Mouse (Mus musculus): ENCODE results near the gene Epha6.

Gene Epha6

GRCm38 (mm10) chr16:60605061-60605831 is at the start of gene Epha6:
Epha6 (minus strand) TSS chr16:60605531.
- peak; percentile 65 for DNase-seq (ENCODE audit: low spot score)

DNA sequence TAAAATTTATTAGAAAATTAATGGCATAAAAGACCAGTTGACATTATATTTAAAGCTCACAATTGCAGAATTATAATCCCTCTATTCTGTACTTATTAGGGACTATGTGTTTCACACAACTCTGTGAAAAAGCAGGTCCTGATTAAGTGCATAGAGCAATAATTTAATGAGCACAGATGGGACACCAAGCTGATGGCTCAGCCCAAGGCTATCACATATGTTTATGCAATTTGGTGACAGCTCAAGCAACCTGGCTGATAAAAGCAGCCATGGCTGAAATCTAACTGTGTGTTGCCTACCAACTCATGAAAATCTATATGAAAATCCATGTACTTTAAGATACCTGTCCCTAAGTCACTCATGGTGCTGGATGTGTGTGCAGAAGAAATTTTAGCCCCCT is 46.4 kb upstream of the Epha6 start:
- DNase-seq (ENCODE audit: low spot score), result no peak

DNA sequence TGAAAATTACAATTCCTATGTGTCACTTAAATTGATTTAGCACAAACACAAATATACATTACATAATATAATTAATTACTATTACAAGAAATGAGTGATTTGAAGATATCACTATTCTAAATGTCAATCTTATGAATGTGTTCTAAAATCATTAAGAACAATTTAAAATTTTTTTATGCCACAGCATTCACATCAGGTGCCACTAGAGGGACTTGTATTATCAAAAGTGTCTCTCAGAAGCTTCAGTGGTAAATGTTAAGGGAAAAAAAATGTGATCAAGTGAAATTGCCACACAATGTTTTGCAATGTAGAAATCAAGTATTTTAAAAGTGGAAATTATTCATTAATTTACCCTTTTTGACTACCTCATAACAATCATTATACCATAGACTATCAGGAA is 22.8 kb upstream of the Epha6 start:
- no peak for DNase-seq (ENCODE audit: low spot score)

GRCm38 (mm10) chr16:60605832-60606583 is 677 bp upstream of the Epha6 start:
- DNase-seq (ENCODE audit: low spot score), result peak; percentile 83

DNA sequence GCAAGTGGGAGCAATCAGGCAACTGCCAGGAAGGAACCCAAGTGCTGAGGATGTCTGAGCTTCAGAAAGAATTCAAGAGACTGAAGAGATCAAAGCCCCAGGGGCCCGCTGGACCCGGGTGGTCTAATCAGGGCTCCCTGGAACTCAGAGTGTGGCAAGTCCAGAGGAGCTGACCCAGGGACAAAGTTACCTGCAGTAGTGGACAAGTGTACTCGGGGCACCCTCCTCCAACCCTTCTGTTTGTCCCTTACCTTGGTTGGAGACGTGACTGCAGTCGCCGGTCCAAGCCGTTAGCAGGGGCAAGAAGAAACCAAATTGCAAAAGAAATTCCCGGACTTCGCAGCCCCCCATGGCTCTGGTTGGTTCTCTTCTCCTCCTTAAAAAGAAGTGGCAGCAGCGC is 718 bp downstream of the Epha6 start:
- peak; percentile 33 for DNase-seq (ENCODE audit: low spot score)

GRCm38 (mm10) chr16:60585322-60585721 is 20.0 kb downstream of the Epha6 start:
- no peak for DNase-seq (ENCODE audit: low spot score)

DNA sequence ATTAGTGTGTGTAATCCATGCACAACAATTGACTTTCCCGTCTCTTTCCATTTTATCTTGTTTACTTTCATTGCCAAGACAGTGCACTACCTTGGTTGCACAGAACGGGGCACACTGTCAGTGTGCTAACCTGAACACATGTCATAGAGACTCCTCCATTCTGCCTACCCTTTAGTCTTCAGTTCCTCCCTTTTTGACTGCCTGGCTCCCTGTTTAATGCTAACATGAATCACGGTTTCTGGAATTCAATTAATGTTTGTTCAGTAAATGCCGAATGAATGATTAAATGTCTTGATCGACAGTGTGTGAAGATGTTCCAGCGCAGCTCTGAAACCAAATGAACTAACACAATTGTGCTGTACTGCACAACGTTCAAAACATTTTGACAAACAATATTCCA is 20.6 kb downstream of the Epha6 start:
- DNase-seq (ENCODE audit: low spot score), result no peak

- peak; percentile 44 for DNase-seq (ENCODE audit: low spot score)
Measured at GRCm38 (mm10) chr16:60570546-60570945, 34.8 kb downstream of the Epha6 start.

- DNase-seq (ENCODE audit: low spot score), result no peak
Measured at GRCm38 (mm10) chr16:60544385-60544784, 60.9 kb downstream of the Epha6 start.

- DNase-seq (ENCODE audit: low spot score), result peak; percentile 56
Measured at GRCm38 (mm10) chr16:60538233-60538632, 67.1 kb downstream of the Epha6 start.

DNA sequence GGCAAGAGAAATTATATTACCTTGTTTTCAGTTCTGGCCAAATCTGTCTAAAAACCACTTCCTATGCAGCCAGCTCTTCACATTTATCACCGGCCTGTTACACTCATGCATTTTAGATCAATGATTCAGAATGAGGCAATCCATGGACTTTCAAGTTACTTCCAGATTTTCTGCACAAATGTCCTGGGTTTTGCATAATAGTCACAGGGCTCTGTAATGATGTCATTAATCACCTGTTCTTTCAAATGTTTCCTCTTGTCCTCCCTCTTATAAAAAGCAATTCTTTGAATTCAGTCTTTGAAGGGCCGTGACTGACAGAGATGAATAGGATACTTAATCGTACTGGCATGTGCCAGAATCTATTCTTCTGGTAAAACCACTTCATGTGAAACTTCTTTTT is 95.6 kb downstream of the Epha6 start:
- no peak for DNase-seq (ENCODE audit: low spot score)

DNA sequence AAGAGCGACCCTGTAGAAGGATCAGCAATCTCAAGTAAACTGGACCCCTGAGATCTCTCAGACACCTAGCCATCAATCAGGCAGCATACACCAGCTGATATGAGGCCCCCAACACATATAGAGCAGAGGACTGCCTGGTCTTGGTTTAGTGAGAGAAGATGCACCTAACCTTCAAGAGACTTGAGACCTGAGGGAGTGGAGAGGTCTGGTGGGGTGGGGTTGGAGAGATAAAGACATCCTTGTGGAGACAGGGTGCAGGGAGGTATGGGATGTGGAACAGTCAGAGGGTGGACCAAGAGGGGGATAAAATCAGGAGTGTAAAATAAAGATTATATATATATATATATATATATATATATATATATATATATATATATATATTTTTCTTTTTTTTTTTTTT is 105.8 kb downstream of the Epha6 start:
- no peak for DNase-seq (ENCODE audit: low spot score)

- DNase-seq (ENCODE audit: low spot score), result no peak
Measured at GRCm38 (mm10) chr16:60475776-60476175, 129.6 kb downstream of the Epha6 start.

GRCm38 (mm10) chr16:60468200-60468785 is 137.0 kb downstream of the Epha6 start:
- no peak for DNase-seq (ENCODE audit: low spot score)

DNA sequence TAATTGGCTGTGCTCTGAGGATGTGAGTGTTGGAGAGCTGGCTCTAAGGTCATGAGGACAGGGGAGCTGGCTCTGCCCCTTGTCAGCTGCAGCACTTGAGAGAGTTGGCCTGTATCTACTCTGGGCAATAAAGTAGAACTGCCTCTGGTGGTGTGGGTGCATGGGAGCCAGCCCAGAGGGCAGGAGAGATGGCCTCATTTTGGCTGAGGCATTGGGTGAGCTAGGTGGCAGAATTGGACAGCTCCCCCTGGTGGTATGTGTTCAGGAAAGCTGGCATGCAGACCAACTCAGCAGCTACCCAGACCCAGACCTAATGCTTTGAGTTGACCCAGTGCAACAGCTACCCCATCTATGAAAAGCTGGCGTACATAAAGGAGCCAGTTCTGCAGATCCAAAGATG is 170.0 kb downstream of the Epha6 start:
- peak; percentile 44 for DNase-seq (ENCODE audit: low spot score)

DNA sequence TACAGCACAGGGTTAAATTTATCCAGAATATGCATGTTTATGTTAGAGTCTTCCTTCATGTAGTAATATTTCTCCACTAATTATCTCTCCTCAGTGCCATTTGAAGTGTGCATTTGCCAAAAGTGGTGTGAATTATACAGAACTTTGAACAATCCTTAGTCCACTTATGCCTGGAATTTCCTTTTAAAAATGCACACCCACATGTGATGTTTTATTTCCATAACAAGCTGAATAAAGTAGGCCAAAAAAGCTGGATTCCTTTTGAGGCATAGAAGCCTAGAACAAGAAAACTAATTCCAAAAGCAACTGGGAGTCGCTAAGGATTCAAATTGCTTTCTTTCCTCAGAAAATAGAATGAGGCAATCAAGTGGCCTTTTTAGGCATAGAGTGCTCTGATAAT is 171.1 kb downstream of the Epha6 start:
- DNase-seq (ENCODE audit: low spot score), result no peak

GRCm38 (mm10) chr16:60395306-60395705 is 210.0 kb downstream of the Epha6 start:
- no peak for DNase-seq (ENCODE audit: low spot score)

- no peak for DNase-seq (ENCODE audit: low spot score)
Measured at GRCm38 (mm10) chr16:60392961-60393360, 212.4 kb downstream of the Epha6 start.

DNA sequence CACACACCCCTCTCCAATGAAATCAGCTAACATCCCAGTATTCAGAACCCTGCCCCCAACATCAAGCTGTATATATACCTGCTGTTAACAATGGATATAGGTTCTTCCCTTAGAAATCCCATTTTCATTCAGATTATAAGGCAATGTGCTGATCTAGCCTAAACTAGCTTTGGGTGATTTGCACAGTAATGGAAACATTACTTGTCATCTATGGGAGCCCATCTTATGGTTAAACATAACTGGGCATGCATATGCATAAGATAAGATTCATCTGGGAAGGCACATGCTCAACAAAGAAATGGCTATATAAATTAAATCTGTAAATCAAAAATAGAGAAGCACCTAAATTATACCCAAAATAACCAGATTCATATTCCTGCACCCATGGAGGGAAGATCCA is 230.2 kb downstream of the Epha6 start:
- no peak for DNase-seq (ENCODE audit: low spot score)

GRCm38 (mm10) chr16:60283963-60284362 is 321.4 kb downstream of the Epha6 start:
- no peak for DNase-seq (ENCODE audit: low spot score)

GRCm38 (mm10) chr16:60274109-60274508 is 331.2 kb downstream of the Epha6 start:
- DNase-seq (ENCODE audit: low spot score), result no peak

DNA sequence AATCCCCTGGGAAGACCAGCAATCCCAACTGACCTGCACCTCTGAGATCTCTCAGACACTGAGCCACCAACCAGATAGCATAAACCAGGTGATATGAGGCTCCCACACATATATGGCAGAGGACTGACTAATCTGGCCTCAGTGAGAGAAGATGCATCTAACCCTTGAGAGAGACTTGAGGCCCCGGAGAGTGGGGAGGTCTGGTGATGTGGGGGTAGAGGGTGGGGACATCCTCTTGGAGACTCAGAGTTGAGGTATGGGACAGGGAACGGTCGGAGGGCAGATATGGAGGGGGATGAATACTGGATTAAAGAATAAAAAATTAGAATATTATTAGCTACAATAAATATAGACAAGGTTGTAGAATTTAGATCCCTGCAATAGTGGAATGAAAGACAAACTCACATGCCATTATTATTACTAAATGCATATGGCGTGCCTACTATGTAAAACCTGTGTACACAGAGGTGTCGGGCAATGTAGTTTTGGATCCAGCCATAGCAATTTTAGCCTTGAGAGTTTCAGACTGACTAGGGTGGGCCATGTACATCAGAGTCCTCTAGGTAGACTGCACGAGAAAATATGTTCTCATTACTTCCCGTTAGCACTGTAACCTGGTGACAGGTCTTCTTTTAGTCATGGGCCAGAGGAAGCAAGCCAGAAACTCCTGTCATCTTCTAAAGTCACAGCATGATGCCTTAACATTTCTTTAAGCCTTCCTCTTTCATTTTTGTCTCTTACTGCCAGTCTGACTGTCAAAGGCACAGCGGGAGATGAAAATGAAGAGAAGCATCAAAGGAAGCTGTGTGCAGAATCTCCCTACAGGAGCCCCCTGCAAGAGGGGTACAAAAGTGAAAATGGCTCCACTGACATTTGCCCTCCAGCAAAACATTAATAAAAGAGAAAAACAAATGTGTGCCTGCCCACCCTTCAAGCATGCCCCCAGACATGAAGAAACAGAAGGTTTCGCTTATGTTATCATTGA is 338.7 kb downstream of the Epha6 start:
- peak; percentile 13 for DNase-seq (ENCODE audit: low spot score)

All from retina, embryonic 14.5 days (tissue).